Mouse (Mus musculus) olfactory bulb, adult 2 months (tissue): ENCODE data around the gene Etl4.
"Not testable (repeated sequence)": the region's sequence is repeated elsewhere in the genome, so short reads cannot be mapped to it uniquely, and the experiment has no call there.

Experiments used
- CTCF ChIP-seq: fragments of 200-500 bp; IDR thresholded peaks from 2 replicates; pipeline ENCODE4 v1.5.1; 2012; ENCODE audit warnings: low read depth, mild to moderate bottlenecking, low read length, moderate library complexity; ENCODE audit not compliant: insufficient read depth
- POLR2A ChIP-seq: fragments of 200-500 bp; IDR thresholded peaks from 2 replicates; pipeline ENCODE4 v1.6.1; 2012; ENCODE audit warnings: mild to moderate bottlenecking, low read depth, low read length, moderate library complexity; ENCODE audit not compliant: insufficient read depth

GRCm38 (mm10) chr2:20180561-20180960 is 271.0 kb downstream of the Etl4 start:
- not testable (repeated sequence) for TF ChIP-seq POLR2A, CTCF
